Mouse (Mus musculus): Measurements from ENCODE around the gene Magi1. TPM values are rescaled to one million over a fixed set of nuclear protein-coding genes. Genes with fewer than 3 reads are reported as not detected.

Magi1 gene
- polyA plus RNA-seq, 1 experiment from 2014 or later: 7.9 TPM

- Histone ChIP-seq H3K9me3 (ENCODE audit: control insufficient read depth, low read length) (no peaks in the 10 kb centered on the region), H3K4me1 (ENCODE audit: control insufficient read depth in 2 of 2, insufficient read depth in 2 of 2, low read length in 2 of 2) (peaks cover 29 to 36% of the 10 kb centered on the region in 2 experiments), H3K36me3 (ENCODE audit: control insufficient read depth, insufficient read depth, low read length) (no peaks in the 10 kb centered on the region), H3K9ac (ENCODE audit: low read length) (no peak overlapping the region), H3K27me3 (ENCODE audit: control insufficient read depth, insufficient read depth, low read length) (no peaks in the 10 kb centered on the region), H3K4me3 (ENCODE audit: control insufficient read depth in 1 of 2, insufficient read depth in 1 of 2, low read depth in 1 of 2, low read length in 2 of 2) (no peak overlapping the region), H3K27ac (replicated peaks in 1 of 2; ENCODE audit: control insufficient read depth in 1 of 2, insufficient read depth in 1 of 2, low read depth in 2 of 2, low read length in 2 of 2) (no peak overlapping the region; a peak in 1 of 4 replicates), H3K4me2 (ENCODE audit: low read length) (0 out of 2 replicates have a peak overlapping the region, but pooled peaks have one; percentile 5)
- no peak for ATAC-seq (ENCODE audit: insufficient number of reproducible peaks, insufficient read depth, low FRiP score, low read depth)
- WGBS: 30% methylated on average over 6 of the region's 6 CpGs
These were observed 58.6 kb downstream of the Magi1 start for GRCm38 (mm10) chr6:94225091-94225490.

DNA sequence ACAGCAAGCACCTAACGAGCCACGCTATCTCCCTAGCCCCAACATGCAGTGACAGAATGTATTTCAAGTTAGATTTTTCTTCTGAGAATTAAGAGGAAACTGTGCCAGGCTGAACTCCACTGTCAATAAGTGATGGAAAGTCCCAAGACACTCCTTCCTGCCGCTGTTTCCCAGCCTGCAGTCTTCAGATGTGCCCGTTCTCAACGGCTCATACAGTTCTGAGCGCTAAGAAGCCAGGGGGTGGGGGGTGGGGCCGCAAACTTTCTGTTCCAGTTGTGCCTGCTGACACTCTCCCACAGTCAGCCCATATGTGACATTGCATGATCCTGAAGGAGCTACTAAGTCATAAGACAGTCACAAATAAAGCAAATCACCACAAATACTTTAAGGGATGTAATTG is 61.5 kb downstream of the Magi1 start:
- Histone ChIP-seq H3K4me2 (ENCODE audit: low read length) (no peak overlapping the region), H3K4me1 (ENCODE audit: control insufficient read depth in 2 of 2, insufficient read depth in 2 of 2, low read length in 2 of 2) (peaks cover 30 to 51% of the 10 kb centered on the region in 2 experiments), H3K9ac (ENCODE audit: low read length) (no peak overlapping the region), H3K4me3 (ENCODE audit: control insufficient read depth in 1 of 2, insufficient read depth in 1 of 2, low read depth in 1 of 2, low read length in 2 of 2) (no peak overlapping the region), H3K9me3 (ENCODE audit: control insufficient read depth, low read length) (no peaks in the 10 kb centered on the region), H3K27ac (replicated peaks in 1 of 2; ENCODE audit: control insufficient read depth in 1 of 2, insufficient read depth in 1 of 2, low read depth in 2 of 2, low read length in 2 of 2) (no peak overlapping the region), H3K36me3 (ENCODE audit: control insufficient read depth, insufficient read depth, low read length) (no peaks in the 10 kb centered on the region), H3K27me3 (ENCODE audit: control insufficient read depth, insufficient read depth, low read length) (no peaks in the 10 kb centered on the region)
- ATAC-seq (ENCODE audit: insufficient number of reproducible peaks, insufficient read depth, low FRiP score, low read depth): no peak
- WGBS: 37% methylated on average over 7 of the region's 7 CpGs

GRCm38 (mm10) chr6:94221750-94222149 is 62.0 kb downstream of the Magi1 start:
- Histone ChIP-seq H3K27me3 (ENCODE audit: control insufficient read depth, insufficient read depth, low read length) (no peaks in the 10 kb centered on the region), H3K4me3 (ENCODE audit: control insufficient read depth in 1 of 2, insufficient read depth in 1 of 2, low read depth in 1 of 2, low read length in 2 of 2) (no peak overlapping the region), H3K9ac (ENCODE audit: low read length) (no peak overlapping the region), H3K36me3 (ENCODE audit: control insufficient read depth, insufficient read depth, low read length) (no peaks in the 10 kb centered on the region), H3K4me2 (ENCODE audit: low read length) (no peak overlapping the region), H3K9me3 (ENCODE audit: control insufficient read depth, low read length) (no peaks in the 10 kb centered on the region), H3K27ac (replicated peaks in 1 of 2; ENCODE audit: control insufficient read depth in 1 of 2, insufficient read depth in 1 of 2, low read depth in 2 of 2, low read length in 2 of 2) (no peak overlapping the region), H3K4me1 (ENCODE audit: control insufficient read depth in 2 of 2, insufficient read depth in 2 of 2, low read length in 2 of 2) (peaks cover 33 to 55% of the 10 kb centered on the region in 2 experiments)
- WGBS: 82% methylated on average over 6 of the region's 6 CpGs
- no peak for ATAC-seq (ENCODE audit: insufficient number of reproducible peaks, insufficient read depth, low FRiP score, low read depth)

DNA sequence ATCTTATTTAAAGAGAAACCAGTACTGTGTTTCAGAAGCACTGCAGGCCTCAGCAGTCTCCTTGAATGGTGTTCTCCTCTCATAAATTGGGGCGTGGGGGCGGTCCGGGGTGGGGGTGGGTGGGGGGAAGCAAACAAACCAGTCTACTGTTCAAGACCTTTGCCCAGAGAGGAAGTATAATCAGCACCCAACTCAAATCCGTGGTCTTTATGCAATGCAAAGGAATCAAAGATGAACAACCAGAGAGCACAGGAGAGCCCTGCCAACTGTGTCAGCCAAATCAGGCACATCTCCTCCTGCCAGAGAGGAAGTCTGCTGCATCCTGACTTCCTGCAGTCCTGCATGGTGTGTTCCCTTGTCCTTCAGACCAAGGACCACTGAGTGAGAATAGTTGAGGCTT is 65.6 kb downstream of the Magi1 start:
- no peaks in the 10 kb centered on the region for H3K9me3 ChIP-seq (ENCODE audit: control insufficient read depth, low read length)
- no peak overlapping the region for H3K9ac ChIP-seq (ENCODE audit: low read length)
- H3K4me1 ChIP-seq (ENCODE audit: control insufficient read depth in 2 of 2, insufficient read depth in 2 of 2, low read length in 2 of 2): peaks cover 28 to 56% of the 10 kb centered on the region in 2 experiments
- no peaks in the 10 kb centered on the region for H3K27me3 ChIP-seq (ENCODE audit: control insufficient read depth, insufficient read depth, low read length)
- no peak overlapping the region for H3K4me3 ChIP-seq (ENCODE audit: control insufficient read depth in 1 of 2, insufficient read depth in 1 of 2, low read depth in 1 of 2, low read length in 2 of 2)
- 72% methylated on average over 4 of the region's 4 CpGs for WGBS
- H3K4me2 ChIP-seq (ENCODE audit: low read length): no peak overlapping the region
- no peak for ATAC-seq (ENCODE audit: insufficient number of reproducible peaks, insufficient read depth, low FRiP score, low read depth)
- no peaks in the 10 kb centered on the region for H3K36me3 ChIP-seq (ENCODE audit: control insufficient read depth, insufficient read depth, low read length)
- no peak overlapping the region for H3K27ac ChIP-seq (replicated peaks in 1 of 2; ENCODE audit: control insufficient read depth in 1 of 2, insufficient read depth in 1 of 2, low read depth in 2 of 2, low read length in 2 of 2)

- Histone ChIP-seq H3K9me3 (ENCODE audit: control insufficient read depth, low read length) (no peaks in the 10 kb centered on the region), H3K4me3 (ENCODE audit: control insufficient read depth in 1 of 2, insufficient read depth in 1 of 2, low read depth in 1 of 2, low read length in 2 of 2) (no peak overlapping the region), H3K9ac (ENCODE audit: low read length) (peak overlapping the region; percentile 35; the same call in 1 of the 2 replicates), H3K4me2 (ENCODE audit: low read length) (peak overlapping the region; percentile 4; the same call in 1 of the 2 replicates), H3K4me1 (ENCODE audit: control insufficient read depth in 2 of 2, insufficient read depth in 2 of 2, low read length in 2 of 2) (peaks cover 23 to 53% of the 10 kb centered on the region in 2 experiments), H3K27me3 (ENCODE audit: control insufficient read depth, insufficient read depth, low read length) (no peaks in the 10 kb centered on the region), H3K27ac (replicated peaks in 1 of 2; ENCODE audit: control insufficient read depth in 1 of 2, insufficient read depth in 1 of 2, low read depth in 2 of 2, low read length in 2 of 2) (peak overlapping the region; percentile 86 to 94), H3K36me3 (ENCODE audit: control insufficient read depth, insufficient read depth, low read length) (no peaks in the 10 kb centered on the region)
- 88% methylated on average over 4 of the region's 4 CpGs for WGBS
- ATAC-seq (ENCODE audit: insufficient number of reproducible peaks, insufficient read depth, low FRiP score, low read depth): no peak
These were observed 67.9 kb downstream of the Magi1 start for GRCm38 (mm10) chr6:94215834-94216233.

DNA sequence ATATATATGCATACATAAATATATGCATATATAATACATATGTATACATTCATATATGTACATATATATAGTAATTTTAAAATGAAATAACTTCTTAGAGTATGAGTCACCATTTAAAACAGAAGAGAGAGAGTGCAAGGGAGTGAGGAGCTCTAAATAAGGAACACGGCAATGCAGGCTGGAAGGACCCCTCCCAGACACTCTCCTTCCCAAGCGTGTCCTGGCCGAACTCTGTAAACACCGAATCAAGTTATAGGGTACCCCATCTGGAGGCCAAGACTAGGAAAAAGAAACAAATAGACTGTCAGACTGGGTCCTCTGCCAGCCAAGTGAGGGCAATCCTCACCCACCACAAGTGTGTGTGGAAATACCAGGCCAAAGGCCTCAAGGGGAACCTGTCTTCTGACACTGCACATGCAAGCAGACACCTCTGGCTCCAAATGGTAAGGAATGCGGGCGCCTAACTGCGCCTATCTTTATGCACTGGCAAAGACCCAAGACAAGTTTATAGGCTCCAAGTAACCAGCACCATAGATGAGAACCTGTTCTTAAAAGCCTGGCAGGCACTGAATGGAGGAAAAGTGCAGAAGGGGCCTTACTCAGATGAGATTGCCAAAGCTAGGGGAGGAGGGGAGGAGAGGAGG is 68.7 kb downstream of the Magi1 start:
- 33% methylated on average over 7 of the region's 7 CpGs for WGBS
- peaks cover 23 to 53% of the 10 kb centered on the region in 2 experiments for H3K4me1 ChIP-seq (ENCODE audit: control insufficient read depth in 2 of 2, insufficient read depth in 2 of 2, low read length in 2 of 2)
- H3K9ac ChIP-seq (ENCODE audit: low read length): peak overlapping the region; percentile 35; the same call in 1 of the 2 replicates
- H3K36me3 ChIP-seq (ENCODE audit: control insufficient read depth, insufficient read depth, low read length): no peaks in the 10 kb centered on the region
- ATAC-seq (ENCODE audit: insufficient number of reproducible peaks, insufficient read depth, low FRiP score, low read depth): peak; percentile 65
- no peaks in the 10 kb centered on the region for H3K27me3 ChIP-seq (ENCODE audit: control insufficient read depth, insufficient read depth, low read length)
- peak overlapping the region; percentile 86 to 94 for H3K27ac ChIP-seq (replicated peaks in 1 of 2; ENCODE audit: control insufficient read depth in 1 of 2, insufficient read depth in 1 of 2, low read depth in 2 of 2, low read length in 2 of 2)
- H3K9me3 ChIP-seq (ENCODE audit: control insufficient read depth, low read length): no peaks in the 10 kb centered on the region
- peak overlapping the region; percentile 4; the same call in 1 of the 2 replicates for H3K4me2 ChIP-seq (ENCODE audit: low read length)
- H3K4me3 ChIP-seq (ENCODE audit: control insufficient read depth in 1 of 2, insufficient read depth in 1 of 2, low read depth in 1 of 2, low read length in 2 of 2): no peak overlapping the region

DNA sequence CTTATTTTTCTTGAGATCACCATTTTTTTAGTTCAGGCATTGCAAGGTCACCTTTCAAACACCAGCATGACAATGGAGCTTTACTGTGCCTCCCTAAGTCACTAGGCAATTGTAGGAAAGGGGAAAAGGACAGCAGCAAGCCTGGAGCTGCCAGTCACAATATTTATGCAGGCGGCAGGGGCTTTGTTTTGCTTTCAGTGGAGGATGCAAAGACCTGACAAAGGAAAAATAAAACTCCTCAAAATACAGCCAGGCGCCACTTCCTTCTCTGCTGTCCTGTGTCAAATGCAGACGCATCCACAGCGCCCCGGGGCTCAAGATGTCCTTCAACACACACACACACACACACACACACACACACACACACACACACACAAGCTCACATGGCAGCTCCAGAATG is 77.8 kb downstream of the Magi1 start:
- Histone ChIP-seq H3K9ac (ENCODE audit: low read length) (no peak overlapping the region), H3K36me3 (ENCODE audit: control insufficient read depth, insufficient read depth, low read length) (no peaks in the 10 kb centered on the region), H3K9me3 (ENCODE audit: control insufficient read depth, low read length) (no peaks in the 10 kb centered on the region), H3K27me3 (ENCODE audit: control insufficient read depth, insufficient read depth, low read length) (no peaks in the 10 kb centered on the region), H3K4me2 (ENCODE audit: low read length) (peak overlapping the region; percentile 24), H3K4me1 (ENCODE audit: control insufficient read depth in 2 of 2, insufficient read depth in 2 of 2, low read length in 2 of 2) (peaks cover 34 to 70% of the 10 kb centered on the region in 2 experiments), H3K4me3 (ENCODE audit: control insufficient read depth in 1 of 2, insufficient read depth in 1 of 2, low read depth in 1 of 2, low read length in 2 of 2) (no peak overlapping the region), H3K27ac (replicated peaks in 1 of 2; ENCODE audit: control insufficient read depth in 1 of 2, insufficient read depth in 1 of 2, low read depth in 2 of 2, low read length in 2 of 2) (peak overlapping the region; percentile 50 to 56; a peak in 3 of 4 replicates)
- no peak for ATAC-seq (ENCODE audit: insufficient number of reproducible peaks, insufficient read depth, low FRiP score, low read depth)
- WGBS: 18% methylated on average over 5 of the region's 5 CpGs
